Comparison of ENCODE assay signal across 9 mouse cellular contexts in genomic region chr3:89183959-89184315, GRCm38 (mm10). TPM values are rescaled to one million over a fixed set of nuclear protein-coding genes. Genes with fewer than 3 reads are reported as not detected.
DNase-seq lines count a peak whose midpoint lies in the region; ATAC-seq and TF ChIP-seq lines count a peak whose summit lies in the region.
"Had no signal": no experiment of that assay in that cellular context is flagged by ENCODE, and none has a peak within 500 bp of the region (broad histone marks: within the 10 kb centered on the region; RNA-seq: fewer than 3 reads in every experiment).

No protein-coding gene starts in this region.

- no peak for ATAC-seq in limb, embryonic 12.5 days (ENCODE audit: insufficient number of reproducible peaks, insufficient read depth, low FRiP score, low TSS enrichment, low read depth)
- ATAC-seq in stomach, postnatal 0 days (ENCODE audit: low FRiP score, low TSS enrichment): no peak

- H3K9ac ChIP-seq in limb, embryonic 12.5 days (replicated peaks): peak overlapping the region; percentile 86
- H3K9ac ChIP-seq in stomach, postnatal 0 days (ENCODE audit: low read length): peak overlapping the region; percentile 74

- 70% methylated on average over 6 of the region's 6 CpGs for WGBS in heart, embryonic 10.5 days
- WGBS in limb, embryonic 12.5 days: 81% methylated on average over 5 of the region's 6 CpGs
- 79% methylated on average over 6 of the region's 6 CpGs for WGBS in stomach, postnatal 0 days

- no peak for TF ChIP-seq CTCF in stomach, postnatal 0 days (IDR thresholded peaks at IDR 0.05; ENCODE audit: low read depth)

- H3K4me1 ChIP-seq in heart, embryonic 10.5 days: peaks cover 62% of the 10 kb centered on the region
- peaks cover 33% of the 10 kb centered on the region for H3K4me1 ChIP-seq in limb, embryonic 12.5 days (replicated peaks)
- no peaks in the 10 kb centered on the region; the same call in 1 of the 2 replicates for H3K4me1 ChIP-seq in stomach, postnatal 0 days (replicated peaks; ENCODE audit: control insufficient read depth, insufficient read depth)

- H3K4me3 ChIP-seq in heart, embryonic 10.5 days: peak overlapping the region; percentile 80
- peak overlapping the region; percentile 65 for H3K4me3 ChIP-seq in limb, embryonic 12.5 days (replicated peaks)
- peak overlapping the region; percentile 64 for H3K4me3 ChIP-seq in stomach, postnatal 0 days (ENCODE audit: low read depth, low read length)

- peak overlapping the region; percentile 92 for H3K27ac ChIP-seq in heart, embryonic 10.5 days
- H3K27ac ChIP-seq in limb, embryonic 12.5 days: peak overlapping the region; percentile 89; the same call in 1 of the 2 replicates
- H3K27ac ChIP-seq in stomach, postnatal 0 days (replicated peaks): no peak overlapping the region

- TF ChIP-seq EP300 in stomach, postnatal 0 days (optimal IDR thresholded peaks at IDR 0.05): no peak

- DNase-seq in heart, embryonic 10.5 days (ENCODE audit: low spot score): no peak
- no peak for DNase-seq in heart, adult 18-20 months
- DNase-seq in thymus, postnatal 4 days: peak; percentile 33
- DNase-seq in thymus, postnatal 36 days: no peak
- DNase-seq in stomach, postnatal 0 days (ENCODE audit: low spot score): no peak
- no peak for DNase-seq in adrenal gland, postnatal 25 days
- no peak for DNase-seq in gastrocnemius, postnatal 25 days

- peaks cover 23% of the 10 kb centered on the region; the same call in 1 of the 2 replicates for H3K27me3 ChIP-seq in heart, embryonic 10.5 days (ENCODE audit: insufficient read depth, poor library complexity, severe bottlenecking)
- H3K27me3 ChIP-seq in limb, embryonic 12.5 days: no peaks in the 10 kb centered on the region
- H3K27me3 ChIP-seq in stomach, postnatal 0 days (ENCODE audit: control insufficient read depth, insufficient read depth, low read length): no peaks in the 10 kb centered on the region

- peaks cover 44% of the 10 kb centered on the region for H3K36me3 ChIP-seq in heart, embryonic 10.5 days
- peaks cover 59% of the 10 kb centered on the region for H3K36me3 ChIP-seq in limb, embryonic 12.5 days
- H3K36me3 ChIP-seq in stomach, postnatal 0 days (ENCODE audit: control insufficient read depth, insufficient read depth, low read length): peaks cover 19% of the 10 kb centered on the region; the same call in 1 of the 2 replicates

- peak overlapping the region; percentile 92 for H3K4me2 ChIP-seq in limb, embryonic 12.5 days
- H3K4me2 ChIP-seq in stomach, postnatal 0 days (replicated peaks; ENCODE audit: low read depth): peak overlapping the region; percentile 93

- no peaks in the 10 kb centered on the region for H3K9me3 ChIP-seq in heart, embryonic 10.5 days
- H3K9me3 ChIP-seq in limb, embryonic 12.5 days: no peaks in the 10 kb centered on the region
- H3K9me3 ChIP-seq in stomach, postnatal 0 days (ENCODE audit: control insufficient read depth, low read length): no peaks in the 10 kb centered on the region
- H3K9me3 ChIP-seq: G1E had no signal

RNA-seq across cellular contexts. Expression of gene Fam189b, which starts 1.0 kb away (rescaled TPM):
- 16.4 and 21.0 TPM in 2 replicates for polyA plus RNA-seq in heart, embryonic 10.5 days (2016; fragmentation: Nextera tagmentation; extraction: Ambion mirVana)
- total RNA-seq in heart, adult 18-20 months (2021): 1 to 10 TPM; 3.7 to 4.7 TPM
- 27.4 and 33.8 TPM in 2 replicates for polyA plus RNA-seq in limb, embryonic 12.5 days (2016; fragmentation: Nextera tagmentation; extraction: Ambion mirVana)
- polyA plus RNA-seq in stomach, postnatal 0 days (2015; fragmentation: Nextera tagmentation; extraction: Ambion mirVana): 7.5 and 9.1 TPM in 2 replicates
- 17.1 and 23.7 TPM in 2 replicates for total RNA-seq in adrenal gland, postnatal 25 days (2021)
- total RNA-seq in gastrocnemius, postnatal 25 days (2021): 10 to 100 TPM; 13.4 to 16.4 TPM

RNA-seq across cellular contexts. Expression of gene Scamp3, which starts 6.7 kb away (rescaled TPM):
- polyA plus RNA-seq in heart, embryonic 10.5 days (2016; fragmentation: Nextera tagmentation; extraction: Ambion mirVana): 104 and 115 TPM in 2 replicates
- total RNA-seq in heart, adult 18-20 months (2021): 10 to 100 TPM; 46.2 to 50.2 TPM
- 102 and 107 TPM in 2 replicates for polyA plus RNA-seq in limb, embryonic 12.5 days (2016; fragmentation: Nextera tagmentation; extraction: Ambion mirVana)
- 65.4 and 66.3 TPM in 2 replicates for polyA plus RNA-seq in stomach, postnatal 0 days (2015; fragmentation: Nextera tagmentation; extraction: Ambion mirVana)
- total RNA-seq in adrenal gland, postnatal 25 days (2021): 98.4 and 112 TPM in 2 replicates
- 10 to 100 TPM; 33.2 to 38.2 TPM for total RNA-seq in gastrocnemius, postnatal 25 days (2021)

RNA-seq across cellular contexts. Expression of gene Gba, which starts 18.8 kb away (rescaled TPM):
- 44.2 and 44.6 TPM in 2 replicates for polyA plus RNA-seq in heart, embryonic 10.5 days (2016; fragmentation: Nextera tagmentation; extraction: Ambion mirVana)
- total RNA-seq in heart, adult 18-20 months (2021): 10 to 100 TPM; 18.3 to 19.6 TPM
- polyA plus RNA-seq in limb, embryonic 12.5 days (2016; fragmentation: Nextera tagmentation; extraction: Ambion mirVana): 26.3 and 28.8 TPM in 2 replicates
- 98.5 and 112 TPM in 2 replicates for polyA plus RNA-seq in stomach, postnatal 0 days (2015; fragmentation: Nextera tagmentation; extraction: Ambion mirVana)
- 72.4 and 79.0 TPM in 2 replicates for total RNA-seq in adrenal gland, postnatal 25 days (2021)
- 10 to 100 TPM; 14.6 to 23.6 TPM for total RNA-seq in gastrocnemius, postnatal 25 days (2021)

RNA-seq across cellular contexts. Expression of gene Clk2, which starts 19.3 kb away (rescaled TPM):
- 18.4 and 32.2 TPM in 2 replicates for polyA plus RNA-seq in heart, embryonic 10.5 days (2016; fragmentation: Nextera tagmentation; extraction: Ambion mirVana)
- 10 to 100 TPM; 14.3 to 17.8 TPM for total RNA-seq in heart, adult 18-20 months (2021)
- 50.3 and 54.7 TPM in 2 replicates for polyA plus RNA-seq in limb, embryonic 12.5 days (2016; fragmentation: Nextera tagmentation; extraction: Ambion mirVana)
- polyA plus RNA-seq in stomach, postnatal 0 days (2015; fragmentation: Nextera tagmentation; extraction: Ambion mirVana): 10.2 and 11.3 TPM in 2 replicates
- total RNA-seq in adrenal gland, postnatal 25 days (2021): 98.4 and 103 TPM in 2 replicates
- 10 to 100 TPM; 16.0 to 16.3 TPM for total RNA-seq in gastrocnemius, postnatal 25 days (2021)

RNA-seq across cellular contexts. Expression of gene Hcn3, which starts 23.9 kb away (rescaled TPM):
- polyA plus RNA-seq in heart, embryonic 10.5 days (2016; fragmentation: Nextera tagmentation; extraction: Ambion mirVana): 0.77 and 0.85 TPM in 2 replicates
- total RNA-seq in heart, adult 18-20 months (2021): under 1 TPM; 0.30 to 0.62 TPM
- 2.2 and 2.8 TPM in 2 replicates for polyA plus RNA-seq in limb, embryonic 12.5 days (2016; fragmentation: Nextera tagmentation; extraction: Ambion mirVana)
- 0.45 and 0.71 TPM in 2 replicates for polyA plus RNA-seq in stomach, postnatal 0 days (2015; fragmentation: Nextera tagmentation; extraction: Ambion mirVana)
- total RNA-seq in adrenal gland, postnatal 25 days (2021): 9.3 and 17.7 TPM in 2 replicates
- under 1 TPM in 1 of 2 experiments, not detected in 1; 0.43 TPM for total RNA-seq in gastrocnemius, postnatal 25 days (2021)
